Mouse (Mus musculus): Measurements from ENCODE around the gene Ccdc70.

GRCm38 (mm10) chr8:21992184-21992583 lies 22.6 kb downstream of the Ccdc70 start:
- peak; percentile 94 for TF ChIP-seq CTCF (IDR thresholded peaks at IDR 0.05; ENCODE audit: extremely low read depth, insufficient read depth, low read length)
- no peak for TF ChIP-seq POLR2A (IDR thresholded peaks at IDR 0.05; ENCODE audit: extremely low read depth, insufficient read depth, low read length)
